Mouse (Mus musculus) left cerebral cortex, postnatal 36 days (tissue): Measurements from ENCODE around the gene Dnaaf5. TPM values are rescaled to one million over a fixed set of nuclear protein-coding genes. Genes with fewer than 3 reads are reported as not detected.
A peak's percentile ranks its signal among the peaks of the same experiment; 100 is the strongest.

Source experiments
- DNase-seq, 2 experiments: peaks; one replicate each; pipeline ENCODE4 v3.0.0; 2021 to 2022; ENCODE audit warnings: low spot score in 2 of 2, mixed read lengths in 1 of 2
- intact Hi-C: fragments of 180-260 bp; cut with DNase I; formaldehyde crosslinking; loops from one replicate; pipeline ENCODE4 v1.15.1; 2025
- total RNA-seq, 2 experiments: library from RNA; stranded (reverse); gene quantifications; 2 replicates each; pipeline ENCODE4 v1.2.3; 2021

Dnaaf5 gene
- total RNA-seq, 2 experiments from 2014 or later = 6.7 to 7.7 TPM

- peak; percentile 70 to 75 for DNase-seq
- intact Hi-C loops = loop anchor here (2.0 kb wide), 1 partner anchor 330 kb away; no protein-coding TSS in a partner anchor
These were observed 29.0 kb downstream of the Dnaaf5 start for GRCm38 (mm10) chr5:139178895-139179631.

GRCm38 (mm10) chr5:139183131-139183530 is 33.1 kb downstream of the Dnaaf5 start:
- intact Hi-C loops = loop anchor here (5.0 kb wide), 1 partner anchor 44 kb away; no protein-coding TSS in a partner anchor
- DNase-seq = no peak

GRCm38 (mm10) chr5:139183601-139184000 is 33.6 kb downstream of the Dnaaf5 start:
- intact Hi-C loops = loop anchor here (5.0 kb wide), 1 partner anchor 44 kb away; no protein-coding TSS in a partner anchor
- DNase-seq = no peak

- intact Hi-C loops = loop anchor here (5.0 kb wide), 2 partner anchors 42 to 48 kb away; no protein-coding TSS in a partner anchor
- DNase-seq = no peak
These were observed 34.9 kb downstream of the Dnaaf5 start for GRCm38 (mm10) chr5:139184897-139185296.

- intact Hi-C loops = loop anchor here (5.0 kb wide), 1 partner anchor 52 kb away; no protein-coding TSS in a partner anchor
- no peak for DNase-seq
These were observed 39.7 kb downstream of the Dnaaf5 start for GRCm38 (mm10) chr5:139189726-139190125.

GRCm38 (mm10) chr5:139190958-139191357 is 40.9 kb downstream of the Dnaaf5 start:
- DNase-seq = peak; percentile 40 to 69
- intact Hi-C loops = no loop called here

- intact Hi-C loops = no loop called here
- DNase-seq = no peak
These were observed 48.8 kb downstream of the Dnaaf5 start for GRCm38 (mm10) chr5:139198779-139199178.

- intact Hi-C loops = no loop called here
- no peak for DNase-seq
These were observed 49.6 kb downstream of the Dnaaf5 start for GRCm38 (mm10) chr5:139199636-139199994.

GRCm38 (mm10) chr5:139199995-139200769 is 50.2 kb downstream of the Dnaaf5 start, which contains the start of gene Sun1:
TSS of gene Sun1 (plus strand) at chr5:139200637.
- intact Hi-C loops = loop anchor here (1.0 kb wide), 1 partner anchor 52 kb away; the partner anchor contains the start of gene Get4
- DNase-seq = peak; percentile 98 to 99

GRCm38 (mm10) chr5:139200770-139201569 is 50.9 kb downstream of the Dnaaf5 start:
- no peak for DNase-seq
- intact Hi-C loops = loop anchor here (1.0 kb wide), 1 partner anchor 51 kb away; the partner anchor contains the start of gene Get4

GRCm38 (mm10) chr5:139202127-139202526 is 52.1 kb downstream of the Dnaaf5 start:
- intact Hi-C loops = no loop called here
- no peak for DNase-seq

GRCm38 (mm10) chr5:139203312-139203711 is 53.3 kb downstream of the Dnaaf5 start:
- intact Hi-C loops = no loop called here
- DNase-seq = peak in 1 of 2 experiments; percentile 46

GRCm38 (mm10) chr5:139206081-139206480 is 56.1 kb downstream of the Dnaaf5 start:
- intact Hi-C loops = no loop called here
- no peak for DNase-seq

- intact Hi-C loops = no loop called here
- no peak for DNase-seq
These were observed 56.5 kb downstream of the Dnaaf5 start for GRCm38 (mm10) chr5:139206525-139206924.

- intact Hi-C loops = no loop called here
- no peak for DNase-seq
These were observed 58.2 kb downstream of the Dnaaf5 start for GRCm38 (mm10) chr5:139208183-139208582.

- intact Hi-C loops = no loop called here
- no peak for DNase-seq
These were observed 59.1 kb downstream of the Dnaaf5 start for GRCm38 (mm10) chr5:139208871-139209684.

- DNase-seq = no peak
- intact Hi-C loops = no loop called here
These were observed 59.6 kb downstream of the Dnaaf5 start for GRCm38 (mm10) chr5:139209685-139210026.

GRCm38 (mm10) chr5:139211737-139212385 is 61.8 kb downstream of the Dnaaf5 start:
- intact Hi-C loops = no loop called here
- DNase-seq = no peak
